Comparison of ENCODE assay signal across 18 mouse cellular contexts in genomic region chr3:132479275-132479674, GRCm38 (mm10).
"Had no signal": no experiment of that assay in that cellular context is flagged by ENCODE, and none has a peak within 500 bp of the region (broad histone marks: within the 10 kb centered on the region; RNA-seq: fewer than 3 reads in every experiment).

No protein-coding gene starts in this region.

- H3K4me1 ChIP-seq: midbrain, embryonic 10.5 days; midbrain, embryonic 13.5 days; neural tube, embryonic 13.5 days; neural tube, embryonic 15.5 days had no signal

- H3K27me3 ChIP-seq: midbrain, embryonic 13.5 days; neural tube, embryonic 13.5 days; neural tube, embryonic 15.5 days had no signal

- DNase-seq: lung, adult 18-20 months; lung, embryonic 14.5 days; lung, postnatal 10 days; lung, postnatal 4 days; retina, postnatal 1 day; right cerebral cortex, adult 18-20 months; right cerebral cortex, postnatal 25 days; right cerebral cortex, postnatal 4 days; spleen, adult 18-20 months; thymus, adult 18-20 months; thymus, postnatal 14 days; thymus, postnatal 36 days had no signal

- ATAC-seq: midbrain, embryonic 13.5 days; midbrain, embryonic 16.5 days had no signal

- H3K36me3 ChIP-seq: midbrain, embryonic 10.5 days; midbrain, embryonic 13.5 days; neural tube, embryonic 13.5 days; neural tube, embryonic 15.5 days had no signal

- H3K4me3 ChIP-seq: midbrain, embryonic 10.5 days; midbrain, embryonic 13.5 days; myocyte; neural tube, embryonic 13.5 days; neural tube, embryonic 15.5 days had no signal

- H3K4me2 ChIP-seq: lung, embryonic 14.5 days; midbrain, embryonic 13.5 days; neural tube, embryonic 13.5 days; neural tube, embryonic 15.5 days had no signal

- H3K27ac ChIP-seq: midbrain, embryonic 10.5 days; midbrain, embryonic 13.5 days; neural tube, embryonic 13.5 days; neural tube, embryonic 15.5 days had no signal

- H3K9me3 ChIP-seq: midbrain, embryonic 10.5 days; midbrain, embryonic 13.5 days; neural tube, embryonic 13.5 days; neural tube, embryonic 15.5 days had no signal

- H3K9ac ChIP-seq: lung, embryonic 14.5 days; midbrain, embryonic 13.5 days; neural tube, embryonic 13.5 days; neural tube, embryonic 15.5 days had no signal
